Mouse (Mus musculus): Measurements from ENCODE around the gene Bcat1. TPM values are rescaled to one million over a fixed set of nuclear protein-coding genes. Genes with fewer than 3 reads are reported as not detected.
A peak's percentile ranks its signal among the peaks of the same experiment; 100 is the strongest.

Gene Bcat1
- total RNA-seq, 4 experiments from 2014 or later: 92.3 to 98.0 (median 95.9) TPM

- no peak for DNase-seq (ENCODE audit: low spot score in 2 of 2)
Measured at GRCm38 (mm10) chr6:145011141-145011540, 64.8 kb downstream of the Bcat1 start.

DNA sequence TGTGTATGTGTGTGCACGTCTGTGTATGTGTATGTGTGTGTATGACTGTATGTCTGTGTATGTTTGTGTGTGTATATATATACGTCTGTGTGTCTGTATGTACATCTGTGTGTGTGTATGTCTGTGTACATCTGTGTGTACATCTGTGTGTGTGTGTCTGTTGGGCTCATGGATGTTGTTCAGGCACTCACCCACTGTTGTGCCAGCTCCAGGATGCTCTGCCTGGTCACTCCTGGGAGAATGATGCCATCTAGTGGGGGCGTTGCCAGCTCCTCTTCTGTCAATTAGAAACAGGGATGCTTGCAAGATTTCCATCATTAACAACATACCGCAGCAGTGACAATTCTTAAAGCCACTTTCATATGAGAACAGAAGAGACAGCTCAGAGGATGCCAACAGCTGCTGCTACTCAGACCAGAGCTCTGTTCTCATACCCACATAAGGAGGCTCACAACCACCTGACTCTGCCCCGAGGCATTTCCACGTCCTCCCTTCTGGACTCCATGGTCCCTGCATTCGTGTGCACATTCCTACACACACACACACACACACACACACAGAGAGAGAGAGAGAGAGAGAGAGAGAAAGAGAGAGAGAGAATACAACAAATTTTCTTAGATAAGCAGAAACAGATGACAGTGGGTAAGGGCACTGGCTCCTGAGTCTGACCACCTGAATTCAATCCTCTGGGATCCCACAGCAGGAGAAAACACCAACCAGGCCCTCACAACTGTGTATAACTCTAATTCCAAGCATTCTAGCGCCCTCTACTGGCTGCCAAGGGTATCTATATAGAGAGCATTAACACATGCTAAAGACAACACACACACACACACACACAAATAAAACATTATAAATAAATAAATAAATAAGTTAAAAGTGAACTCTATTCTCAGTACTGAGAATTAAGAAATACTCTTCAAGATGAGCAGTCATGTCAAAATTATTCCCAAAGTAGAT, 65.8 kb downstream of the Bcat1 start:
- DNase-seq (ENCODE audit: low spot score in 2 of 2): no peak

GRCm38 (mm10) chr6:145003459-145003858, 72.5 kb downstream of the Bcat1 start:
- no peak for DNase-seq (ENCODE audit: low spot score in 2 of 2)

GRCm38 (mm10) chr6:145002094-145002936, 73.7 kb downstream of the Bcat1 start:
- no peak for DNase-seq (ENCODE audit: low spot score in 2 of 2)

DNA sequence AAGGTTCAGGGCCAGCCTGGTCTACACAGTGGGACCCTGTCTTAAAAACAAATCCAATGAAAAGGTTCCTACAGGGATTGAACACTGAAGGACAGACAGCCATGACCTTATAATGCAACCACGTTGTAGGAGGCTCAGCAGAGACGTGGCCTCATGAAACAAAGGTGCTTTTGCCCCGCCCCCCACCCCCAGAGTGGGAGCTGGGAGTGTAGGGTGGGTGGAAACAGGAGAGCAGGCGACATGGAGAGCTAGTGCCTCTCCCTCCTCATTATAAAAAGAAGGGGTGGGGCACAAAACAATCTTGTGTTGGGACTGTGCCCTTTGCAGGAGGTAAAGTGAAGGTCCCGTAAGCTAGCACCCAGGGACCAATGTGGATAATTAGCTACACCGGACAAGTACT, 74.5 kb downstream of the Bcat1 start:
- DNase-seq (ENCODE audit: low spot score in 2 of 2): no peak

- DNase-seq (ENCODE audit: low spot score in 2 of 2): no peak
Measured at GRCm38 (mm10) chr6:144997229-144997628, 78.8 kb downstream of the Bcat1 start.

GRCm38 (mm10) chr6:144992111-144992510, 83.9 kb downstream of the Bcat1 start:
- no peak for DNase-seq (ENCODE audit: low spot score in 2 of 2)

- DNase-seq (ENCODE audit: low spot score in 2 of 2): no peak
Measured at GRCm38 (mm10) chr6:144989193-144989592, 86.8 kb downstream of the Bcat1 start.

DNA sequence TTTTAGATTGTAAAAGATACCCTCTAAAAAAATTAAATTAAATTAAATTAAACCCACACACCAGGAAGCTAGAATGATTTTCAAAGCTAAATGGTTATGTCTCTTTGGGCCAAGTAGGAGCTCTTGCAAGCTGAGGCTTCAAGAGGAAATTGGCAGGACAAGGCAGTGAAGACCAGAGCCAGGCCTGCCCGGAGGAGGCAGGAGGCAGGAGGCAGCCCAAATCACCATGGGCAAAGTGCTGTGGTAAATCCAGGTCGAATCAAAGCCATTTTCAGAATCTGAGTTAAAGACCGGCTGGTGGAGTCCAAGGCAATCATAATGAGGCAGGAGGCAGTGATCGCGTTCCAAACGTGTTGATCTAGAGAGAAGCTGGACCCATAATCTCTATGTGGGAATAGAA, 88.3 kb downstream of the Bcat1 start:
- DNase-seq (ENCODE audit: low spot score in 2 of 2): no peak

GRCm38 (mm10) chr6:144987216-144987615, 88.8 kb downstream of the Bcat1 start:
- DNase-seq (ENCODE audit: low spot score in 2 of 2): no peak

DNA sequence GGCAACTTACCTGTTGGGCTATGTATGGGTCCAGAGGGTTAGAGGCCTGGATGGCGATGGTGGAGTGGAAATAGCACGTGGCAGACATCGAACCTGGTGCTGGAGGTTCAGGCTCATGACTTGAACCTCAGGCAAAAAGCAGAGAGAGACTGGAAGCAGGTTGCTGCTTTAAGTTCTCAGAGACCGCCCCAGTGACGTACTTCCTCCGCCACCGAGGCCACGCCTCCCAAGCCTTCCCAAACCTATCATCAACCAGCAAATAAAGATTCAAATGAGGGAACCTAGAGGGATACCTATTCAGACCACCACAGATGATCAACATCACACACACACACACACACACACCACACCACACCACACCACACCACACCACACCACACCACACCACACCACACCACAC, 91.8 kb downstream of the Bcat1 start:
- DNase-seq (ENCODE audit: low spot score in 2 of 2): no peak

DNA sequence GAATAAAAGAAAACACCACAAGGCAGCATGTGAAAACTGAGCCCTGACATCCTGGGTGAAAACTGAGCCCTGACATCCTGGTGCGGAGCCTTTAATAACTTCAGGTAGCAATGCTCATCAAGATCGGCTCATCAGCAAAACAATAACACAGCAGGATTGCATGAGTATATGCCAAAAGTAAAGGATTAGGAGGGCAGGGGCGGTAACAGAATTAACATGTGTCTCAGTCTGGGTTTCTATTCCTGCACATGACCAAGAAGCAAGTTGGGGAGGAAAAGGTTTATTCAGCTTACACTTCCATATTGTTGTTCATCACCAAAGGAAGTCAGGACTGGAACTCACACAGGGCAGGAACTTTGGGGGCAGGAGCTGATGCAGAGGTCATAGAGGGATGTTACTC, 93.9 kb downstream of the Bcat1 start:
- no peak for DNase-seq (ENCODE audit: low spot score in 2 of 2)

GRCm38 (mm10) chr6:144972351-144972750, 103.6 kb downstream of the Bcat1 start:
- no peak for DNase-seq (ENCODE audit: low spot score in 2 of 2)

- no peak for DNase-seq (ENCODE audit: low spot score in 2 of 2)
Measured at GRCm38 (mm10) chr6:144970900-144971299, 105.1 kb downstream of the Bcat1 start.

DNA sequence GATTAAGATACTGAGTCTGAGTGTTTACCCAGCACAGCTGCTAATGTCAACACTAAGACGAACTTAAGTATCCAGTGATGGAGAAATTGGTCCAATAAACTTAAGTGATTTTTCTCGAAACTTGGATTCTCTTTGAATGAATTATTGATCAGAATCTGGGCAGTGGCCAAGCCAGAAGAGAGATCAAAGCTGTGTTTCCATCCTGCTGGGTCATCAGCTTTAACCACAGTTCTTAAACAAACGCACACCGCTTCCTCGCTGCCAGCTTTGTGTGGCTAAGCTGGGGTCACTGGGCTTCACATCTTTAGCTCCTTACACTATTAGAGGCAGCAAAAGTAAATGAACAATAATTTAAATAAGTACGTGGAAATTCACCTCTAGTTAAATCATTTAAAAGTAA, 108.4 kb downstream of the Bcat1 start:
- DNase-seq (ENCODE audit: low spot score in 2 of 2): no peak

- DNase-seq (ENCODE audit: low spot score in 2 of 2): no peak
Measured at GRCm38 (mm10) chr6:144964205-144964604, 111.8 kb downstream of the Bcat1 start.

GRCm38 (mm10) chr6:144963156-144963555, 112.8 kb downstream of the Bcat1 start:
- DNase-seq (ENCODE audit: low spot score in 2 of 2): no peak

- no peak for DNase-seq (ENCODE audit: low spot score in 2 of 2)
Measured at GRCm38 (mm10) chr6:144962013-144962354, 114.0 kb downstream of the Bcat1 start.

DNA sequence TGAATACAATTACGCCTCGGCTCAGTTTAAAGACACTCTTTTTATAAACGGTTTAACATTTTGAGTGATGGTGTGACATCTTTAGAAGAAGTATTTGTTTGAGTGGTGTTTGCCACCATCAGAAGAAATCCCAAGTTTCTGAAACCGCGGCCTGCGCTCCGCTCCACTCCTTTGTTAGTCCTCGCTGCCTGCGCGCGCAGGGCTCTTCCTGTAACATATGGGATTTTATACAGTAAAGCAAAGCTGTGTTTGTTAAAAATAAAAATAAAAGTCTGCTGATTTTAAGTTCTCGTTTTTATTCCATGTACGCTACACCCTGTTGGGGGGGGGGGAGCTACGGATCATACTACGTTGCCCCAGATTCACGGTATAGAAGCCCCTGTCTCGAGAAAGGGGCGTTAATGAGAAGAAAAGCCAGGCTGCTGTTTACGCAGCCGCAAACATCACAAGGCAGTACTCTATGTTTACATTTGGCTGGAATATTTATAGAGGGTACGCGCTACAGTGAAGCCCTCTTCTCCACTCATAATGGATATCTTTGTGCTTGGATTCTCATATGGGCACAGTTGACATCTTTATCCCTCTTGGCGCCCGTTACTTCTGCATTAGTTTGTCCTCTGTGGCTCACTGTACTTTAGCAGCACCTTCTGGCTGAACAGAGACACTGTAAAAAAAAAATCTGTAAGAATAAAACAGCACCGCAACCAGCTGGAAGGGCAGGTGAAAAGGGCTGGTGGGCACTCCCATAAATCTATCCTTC, 114.6 kb downstream of the Bcat1 start:
- DNase-seq (ENCODE audit: low spot score in 2 of 2): peak; percentile 12 to 29

DNA sequence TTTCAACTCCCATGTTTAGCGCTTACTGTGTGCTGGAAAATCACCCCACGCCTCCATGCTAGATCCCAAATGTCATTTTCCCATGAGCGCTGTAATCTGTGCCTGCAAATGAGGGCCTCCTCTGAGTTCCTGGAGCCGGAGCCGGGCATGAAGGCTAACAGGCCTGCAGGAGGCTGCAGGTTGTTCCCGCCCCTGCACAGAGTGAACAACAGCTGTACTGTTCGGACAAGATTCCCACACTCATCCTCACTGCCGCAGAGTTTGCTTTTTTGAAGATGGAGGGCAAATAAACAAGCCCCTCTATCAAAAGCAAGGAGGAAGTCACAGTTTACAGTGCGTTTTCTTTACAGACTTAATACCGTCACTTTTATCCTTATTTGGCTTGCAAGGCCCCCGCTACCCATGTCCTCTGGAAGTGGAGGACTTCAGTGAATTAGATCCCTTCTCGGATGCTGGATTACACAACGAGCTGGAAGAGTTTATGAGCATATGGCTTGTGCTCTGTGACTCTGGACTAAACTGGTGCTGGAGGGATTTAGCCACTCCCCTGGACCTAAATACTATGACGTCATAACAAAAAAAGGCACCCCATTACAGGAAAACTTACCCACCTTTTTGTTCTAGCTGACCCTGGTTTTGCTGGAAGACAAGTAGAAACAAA, 120.0 kb downstream of the Bcat1 start:
- DNase-seq (ENCODE audit: low spot score in 2 of 2): no peak

DNA sequence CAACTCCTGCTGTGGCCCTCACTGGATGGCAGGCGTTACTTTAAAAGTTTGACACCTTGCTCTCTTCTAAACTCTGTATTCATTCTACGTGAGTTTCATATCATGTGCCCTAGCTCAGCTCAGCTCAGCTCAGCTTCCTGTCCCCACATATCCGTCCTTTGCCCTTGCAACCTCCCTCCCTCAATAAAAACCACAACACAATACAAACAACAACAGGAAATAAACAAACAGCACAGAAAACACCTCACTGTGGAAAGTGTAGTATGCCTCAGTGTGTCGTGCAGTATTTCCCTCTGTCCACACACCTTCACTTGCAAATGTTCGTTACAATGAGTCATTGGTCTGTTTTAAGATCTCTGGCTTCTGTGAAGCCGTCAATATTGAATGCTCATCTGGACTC, 123.1 kb downstream of the Bcat1 start:
- DNase-seq (ENCODE audit: low spot score in 2 of 2): no peak
